Mouse (Mus musculus): ENCODE measurements around the gene Rcan2.

GRCm38 (mm10) chr17:43788222-43788621, 12.9 kb upstream of the Rcan2 start:
- TF ChIP-seq CTCF (conservative IDR thresholded peaks at IDR 0.05; ENCODE audit: low read length): no peak
- no peak for TF ChIP-seq POU5F1 (IDR thresholded peaks at IDR 0.05; ENCODE audit: borderline replicate concordance, low read length)

All from E14TG2a.4 (cell line).